ENCODE assay signal across 8 mouse cellular contexts in genomic region chr10:81268643-81269412, GRCm38 (mm10). TPM values are rescaled to one million over a fixed set of nuclear protein-coding genes. Genes with fewer than 3 reads are reported as not detected.
A peak's percentile ranks its signal among the peaks of the same experiment; 100 is the strongest.
DNase-seq lines count a peak whose midpoint lies in the region; ATAC-seq and TF ChIP-seq lines count a peak whose summit lies in the region.

No protein-coding gene starts in this region.

- TF ChIP-seq CTCF in gastrocnemius, adult 2 months (IDR thresholded peaks at IDR 0.05): no peak
- TF ChIP-seq CTCF in thymus, adult 2 months (IDR thresholded peaks at IDR 0.05; ENCODE audit: borderline replicate concordance, control insufficient read depth, extremely low read depth, insufficient read depth, low read length, poor library complexity): no peak
- TF ChIP-seq CTCF in stomach, postnatal 0 days (IDR thresholded peaks at IDR 0.05; ENCODE audit: low read depth): no peak

- intact Hi-C loops in gastrocnemius, adult 2 months (cut with DNase I): loop anchor here (10.0 kb wide), 1 partner anchor 834 kb away; the partner anchor contains the start of gene Tcf3
- intact Hi-C loops in left cerebral cortex, postnatal 14 days (cut with DNase I): no loop called here

- peak overlapping the region; percentile 91 for H3K4me3 ChIP-seq in gastrocnemius, adult 2 months
- peak overlapping the region; percentile 95 for H3K4me3 ChIP-seq in thymus, adult 2 months (ENCODE audit: control insufficient read depth, insufficient read depth, low read length)
- peak overlapping the region; percentile 86 for H3K4me3 ChIP-seq in liver, embryonic 11.5 days (ENCODE audit: low read depth, low read length)
- H3K4me3 ChIP-seq in stomach, postnatal 0 days (ENCODE audit: low read depth, low read length): peak overlapping the region; percentile 55

- no peak for TF ChIP-seq EP300 in stomach, postnatal 0 days (optimal IDR thresholded peaks at IDR 0.05)

- ATAC-seq in liver, embryonic 11.5 days (replicated peaks; ENCODE audit: low FRiP score): no peak
- ATAC-seq in stomach, postnatal 0 days (ENCODE audit: low FRiP score, low TSS enrichment): no peak

- WGBS in thymus, adult 2 months: 88% methylated on average over 16 of the region's 16 CpGs
- WGBS in liver, embryonic 11.5 days: 79% methylated on average over 16 of the region's 16 CpGs
- WGBS in stomach, postnatal 0 days: 75% methylated on average over 16 of the region's 16 CpGs

- H3K4me2 ChIP-seq in liver, embryonic 11.5 days: peak overlapping the region; percentile 82
- H3K4me2 ChIP-seq in stomach, postnatal 0 days (replicated peaks; ENCODE audit: low read depth): peak overlapping the region; percentile 78

- DNase-seq in gastrocnemius, adult 2 months: no peak
- DNase-seq in gastrocnemius, postnatal 10 days: no peak
- DNase-seq in thymus, adult 2 months: no peak
- no peak for DNase-seq in thymus, postnatal 14 days
- no peak for DNase-seq in liver, embryonic 11.5 days (ENCODE audit: low spot score)
- DNase-seq in stomach, postnatal 0 days (ENCODE audit: low spot score): no peak
- DNase-seq in right cerebral cortex, postnatal 4 days: no peak
- DNase-seq in left cerebral cortex, postnatal 14 days (ENCODE audit: low spot score in 2 of 2): no peak

- H3K27ac ChIP-seq in gastrocnemius, adult 2 months: peak overlapping the region; percentile 100
- H3K27ac ChIP-seq in thymus, adult 2 months (ENCODE audit: control insufficient read depth, insufficient read depth, low read length): no peak overlapping the region
- H3K27ac ChIP-seq in liver, embryonic 11.5 days (ENCODE audit: low read depth, low read length): 0 out of 2 replicates have a peak overlapping the region, but pooled peaks have one; percentile 1
- peak overlapping the region; percentile 70; the same call in 1 of the 2 replicates for H3K27ac ChIP-seq in stomach, postnatal 0 days (replicated peaks)

- no peaks in the 10 kb centered on the region for H3K27me3 ChIP-seq in thymus, adult 2 months (ENCODE audit: control insufficient read depth, insufficient read depth, low read length)
- H3K27me3 ChIP-seq in liver, embryonic 11.5 days (replicated peaks; ENCODE audit: control insufficient read depth, insufficient read depth, low read length): no peaks in the 10 kb centered on the region
- H3K27me3 ChIP-seq in stomach, postnatal 0 days (ENCODE audit: control insufficient read depth, insufficient read depth, low read length): no peaks in the 10 kb centered on the region

- H3K9ac ChIP-seq in liver, embryonic 11.5 days (ENCODE audit: low read depth, low read length): peak overlapping the region; percentile 71
- H3K9ac ChIP-seq in stomach, postnatal 0 days (ENCODE audit: low read length): peak overlapping the region; percentile 87

- no peaks in the 10 kb centered on the region for H3K9me3 ChIP-seq in liver, embryonic 11.5 days (ENCODE audit: control insufficient read depth, low read length)
- H3K9me3 ChIP-seq in stomach, postnatal 0 days (ENCODE audit: control insufficient read depth, low read length): no peaks in the 10 kb centered on the region

- H3K36me3 ChIP-seq in thymus, adult 2 months (ENCODE audit: control insufficient read depth, insufficient read depth, low read length): peaks cover 25% of the 10 kb centered on the region; the same call in 1 of the 2 replicates
- peaks cover 40% of the 10 kb centered on the region for H3K36me3 ChIP-seq in liver, embryonic 11.5 days (ENCODE audit: control insufficient read depth, insufficient read depth, low read length)
- peaks cover 34% of the 10 kb centered on the region for H3K36me3 ChIP-seq in stomach, postnatal 0 days (ENCODE audit: control insufficient read depth, insufficient read depth, low read length)

- peaks cover 15% of the 10 kb centered on the region for H3K4me1 ChIP-seq in thymus, adult 2 months (replicated peaks; ENCODE audit: control insufficient read depth, insufficient read depth, low read length)
- H3K4me1 ChIP-seq in liver, embryonic 11.5 days (replicated peaks; ENCODE audit: control insufficient read depth, insufficient read depth, low read length): peaks cover 9% of the 10 kb centered on the region
- peaks cover 2% of the 10 kb centered on the region; the same call in 1 of the 2 replicates for H3K4me1 ChIP-seq in stomach, postnatal 0 days (replicated peaks; ENCODE audit: control insufficient read depth, insufficient read depth)

- TF ChIP-seq POLR2A in thymus, adult 2 months (IDR thresholded peaks at IDR 0.05; ENCODE audit: control insufficient read depth, extremely low read depth, insufficient read depth, low read length, poor library complexity): no peak

RNA-seq across cellular contexts. Expression of gene Apba3, which starts 2.1 kb away (rescaled TPM):
- 100 to 1,000 TPM; 110 to 119 TPM for total RNA-seq in gastrocnemius, adult 2 months (2021)
- total RNA-seq in gastrocnemius, postnatal 10 days (2021): 10 to 100 TPM; 61.6 to 63.5 TPM
- 125 and 136 TPM in 2 replicates for polyA plus RNA-seq in thymus, adult 2 months (2012; rRNA removed)
- polyA plus RNA-seq in liver, embryonic 11.5 days (2014; fragmentation: Nextera tagmentation; extraction: Ambion mirVana): 47.5 and 55.0 TPM in 2 replicates
- 30.5 and 34.6 TPM in 2 replicates for polyA plus RNA-seq in stomach, postnatal 0 days (2015; fragmentation: Nextera tagmentation; extraction: Ambion mirVana)
- 10 to 100 TPM; 34.8 to 35.8 TPM for total RNA-seq in left cerebral cortex, postnatal 14 days (2021)

RNA-seq across cellular contexts. Expression of gene Mrpl54, which starts 2.1 kb away (rescaled TPM):
- total RNA-seq in gastrocnemius, adult 2 months (2021): 100 to 1,000 TPM; 103 to 112 TPM
- total RNA-seq in gastrocnemius, postnatal 10 days (2021): 100 to 1,000 TPM in 1 of 2 experiments, 10 to 100 TPM in 1; 93.7 to 108 TPM
- polyA plus RNA-seq in thymus, adult 2 months (2012; rRNA removed): 102 and 118 TPM in 2 replicates
- polyA plus RNA-seq in liver, embryonic 11.5 days (2014; fragmentation: Nextera tagmentation; extraction: Ambion mirVana): 226 and 233 TPM in 2 replicates
- polyA plus RNA-seq in stomach, postnatal 0 days (2015; fragmentation: Nextera tagmentation; extraction: Ambion mirVana): 210 and 215 TPM in 2 replicates
- 10 to 100 TPM; 39.0 to 41.4 TPM for total RNA-seq in left cerebral cortex, postnatal 14 days (2021)

RNA-seq across cellular contexts. Expression of gene Matk, which starts 16.1 kb away (rescaled TPM):
- under 1 TPM; 0.15 to 0.31 TPM for total RNA-seq in gastrocnemius, adult 2 months (2021)
- 1 to 10 TPM in 1 of 2 experiments, under 1 TPM in 1; 0.70 to 1.3 TPM for total RNA-seq in gastrocnemius, postnatal 10 days (2021)
- 19.5 and 21.0 TPM in 2 replicates for polyA plus RNA-seq in thymus, adult 2 months (2012; rRNA removed)
- polyA plus RNA-seq in liver, embryonic 11.5 days (2014; fragmentation: Nextera tagmentation; extraction: Ambion mirVana): 2.1 TPM in 2 replicates
- polyA plus RNA-seq in stomach, postnatal 0 days (2015; fragmentation: Nextera tagmentation; extraction: Ambion mirVana): 1.0 and 1.6 TPM in 2 replicates
- 100 to 1,000 TPM; 226 to 227 TPM for total RNA-seq in left cerebral cortex, postnatal 14 days (2021)

RNA-seq across cellular contexts. Expression of gene Tjp3, which starts 22.6 kb away (rescaled TPM):
- total RNA-seq in gastrocnemius, adult 2 months (2021): not detected
- under 1 TPM; 0.14 to 0.36 TPM for total RNA-seq in gastrocnemius, postnatal 10 days (2021)
- polyA plus RNA-seq in thymus, adult 2 months (2012; rRNA removed): 27.5 and 34.5 TPM in 2 replicates
- 1.8 TPM in 2 replicates for polyA plus RNA-seq in liver, embryonic 11.5 days (2014; fragmentation: Nextera tagmentation; extraction: Ambion mirVana)
- polyA plus RNA-seq in stomach, postnatal 0 days (2015; fragmentation: Nextera tagmentation; extraction: Ambion mirVana): 42.5 and 46.0 TPM in 2 replicates
- under 1 TPM; 0.15 to 0.47 TPM for total RNA-seq in left cerebral cortex, postnatal 14 days (2021)

RNA-seq across cellular contexts. Expression of gene Pip5k1c, which starts 23.9 kb away (rescaled TPM):
- 10 to 100 TPM; 20.7 to 25.0 TPM for total RNA-seq in gastrocnemius, adult 2 months (2021)
- 10 to 100 TPM; 24.0 to 30.8 TPM for total RNA-seq in gastrocnemius, postnatal 10 days (2021)
- polyA plus RNA-seq in thymus, adult 2 months (2012; rRNA removed): 212 and 239 TPM in 2 replicates
- 40.0 and 42.5 TPM in 2 replicates for polyA plus RNA-seq in liver, embryonic 11.5 days (2014; fragmentation: Nextera tagmentation; extraction: Ambion mirVana)
- polyA plus RNA-seq in stomach, postnatal 0 days (2015; fragmentation: Nextera tagmentation; extraction: Ambion mirVana): 19.1 and 21.1 TPM in 2 replicates
- 100 to 1,000 TPM; 391 to 396 TPM for total RNA-seq in left cerebral cortex, postnatal 14 days (2021)

Comparison
In these comparisons a context has a peak if more than half of its experiments do, and no peak if none do; other contexts are left out.
1. RNA of gene Matk, which starts 16.1 kb away (total RNA-seq): 226 to 227 TPM in left cerebral cortex, postnatal 14 days; 0.70 to 1.3 TPM in gastrocnemius, postnatal 10 days and 0.15 to 0.31 TPM in gastrocnemius, adult 2 months; every median in the first group is over 10 times any median in the second.
2. Peak in every context shown above with its lines, with median percentiles within 50 percentile points of each other: H3K4me3 ChIP-seq.